Mouse (Mus musculus) midbrain, embryonic 11.5 days (tissue): ENCODE data around the gene Rcn3. TPM values are rescaled to one million over a fixed set of nuclear protein-coding genes. Genes with fewer than 3 reads are reported as not detected.
A peak's percentile ranks its signal among the peaks of the same experiment; 100 is the strongest.
"Not testable (repeated sequence)": the region's sequence is repeated elsewhere in the genome, so short reads cannot be mapped to it uniquely, and the experiment has no call there.

Experiments used
- ATAC-seq: fragments of 200-750 bp; cut with Nextera tagmentation; 2 replicates; pipeline ENCODE4 v1.8.0; 2017; ENCODE audit warnings: moderate TSS enrichment, moderate library complexity; ENCODE audit not compliant: low FRiP score
- DNase-seq: peaks from one replicate; pipeline ENCODE4 v3.0.0; 2015; ENCODE audit warnings: low spot score; ENCODE audit errors: missing footprints
- H3K27ac ChIP-seq: fragments of 300-500 bp; sonication (generic); 2 replicates; pipeline ENCODE4 v1.5.1; 2014; ENCODE audit warnings: low read depth, low read length
- H3K27me3 ChIP-seq: fragments of 300-500 bp; sonication (generic); 2 replicates; pipeline ENCODE4 v1.6.1; 2014; ENCODE audit warnings: mild to moderate bottlenecking, low read length, moderate library complexity, mixed read lengths; ENCODE audit not compliant: control insufficient read depth, insufficient read depth
- H3K36me3 ChIP-seq: fragments of 300-500 bp; sonication (generic); 2 replicates; pipeline ENCODE4 v1.6.1; 2014; ENCODE audit warnings: mild to moderate bottlenecking, low read length, moderate library complexity, mixed read lengths; ENCODE audit not compliant: control insufficient read depth, insufficient read depth
- H3K4me1 ChIP-seq: fragments of 300-500 bp; sonication (generic); 2 replicates; pipeline ENCODE4 v1.6.1; 2014; ENCODE audit warnings: low read length; ENCODE audit not compliant: control insufficient read depth, insufficient read depth
- H3K4me2 ChIP-seq: fragments of 300-500 bp; sonication (generic); 2 replicates; pipeline ENCODE4 v1.6.1; 2014; ENCODE audit warnings: mild to moderate bottlenecking, moderate library complexity
- H3K4me3 ChIP-seq: fragments of 300-500 bp; sonication (generic); 2 replicates; pipeline ENCODE4 v1.5.1; 2014; ENCODE audit warnings: low read depth, low read length
- H3K9ac ChIP-seq: fragments of 300-500 bp; sonication (generic); 2 replicates; pipeline ENCODE4 v1.6.1; 2014; ENCODE audit warnings: low read length
- H3K9me3 ChIP-seq: fragments of 300-500 bp; sonication (generic); 2 replicates; pipeline ENCODE4 v1.6.1; 2016; ENCODE audit warnings: low read length; ENCODE audit not compliant: control insufficient read depth
- WGBS: fragments of 180-500 bp; shearing (Covaris S2); extraction: QIAGEN DNeasy Blood & Tissue Kit; methylation state at CpG from one replicate; pipeline ENCODE4 v1.1.7; 2014; 5-methylcytosine and 5-hydroxymethylcytosine counted together
- polyA plus RNA-seq: library from polyadenylated mRNA; unstranded; fragments of >200 nt; fragmentation: Nextera tagmentation; extraction: Ambion mirVana; gene quantifications from 2 replicates; pipeline ENCODE4 v1.2.1, GENCODE M21; 2014

The Rcn3 gene
- polyA plus RNA-seq, 1 experiment from 2014 or later = 121 TPM

- Histone ChIP-seq H3K36me3 (peaks cover 39% of the 10 kb centered on the region), H3K4me1 (peaks cover 33% of the 10 kb centered on the region), H3K4me3 (peak overlapping the region; percentile 13), H3K27ac (peak overlapping the region; percentile 16; the same call in 1 of the 2 replicates), H3K9ac (peak overlapping the region; percentile 100), H3K4me2 (peak overlapping the region; percentile 64), H3K27me3 (no peaks in the 10 kb centered on the region), H3K9me3 (no peaks in the 10 kb centered on the region)
- WGBS = 82% methylated on average over 17 of the region's 17 CpGs
- DNase-seq = no peak
- ATAC-seq = no peak
These were observed 34.3 kb upstream of the Rcn3 start for GRCm38 (mm10) chr7:45126147-45126843.

GRCm38 (mm10) chr7:45125649-45126048, 33.6 kb upstream of the Rcn3 start:
- H3K4me3 ChIP-seq, H3K27me3 ChIP-seq, H3K9me3 ChIP-seq, H3K4me2 ChIP-seq, H3K9ac ChIP-seq, ATAC-seq: not testable (repeated sequence)
- Histone ChIP-seq H3K36me3 (peaks cover 45% of the 10 kb centered on the region), H3K4me1 (peaks cover 33% of the 10 kb centered on the region), H3K27ac (peak overlapping the region; percentile 41)
- peak; percentile 91 for DNase-seq
- 58% methylated on average over 5 of the region's 5 CpGs for WGBS

- Histone ChIP-seq H3K36me3 (peaks cover 48% of the 10 kb centered on the region), H3K4me3 (no peak overlapping the region), H3K27me3 (no peaks in the 10 kb centered on the region), H3K27ac (peak overlapping the region; percentile 41), H3K4me2 (peak overlapping the region; percentile 20; the same call in 1 of the 2 replicates), H3K9ac (no peak overlapping the region), H3K9me3 (no peaks in the 10 kb centered on the region), H3K4me1 (peaks cover 33% of the 10 kb centered on the region)
- ATAC-seq = no peak
- peak; percentile 94 for DNase-seq
- WGBS = 17% methylated on average over 7 of the region's 7 CpGs
These were observed 33.2 kb upstream of the Rcn3 start for GRCm38 (mm10) chr7:45125144-45125600.

DNA sequence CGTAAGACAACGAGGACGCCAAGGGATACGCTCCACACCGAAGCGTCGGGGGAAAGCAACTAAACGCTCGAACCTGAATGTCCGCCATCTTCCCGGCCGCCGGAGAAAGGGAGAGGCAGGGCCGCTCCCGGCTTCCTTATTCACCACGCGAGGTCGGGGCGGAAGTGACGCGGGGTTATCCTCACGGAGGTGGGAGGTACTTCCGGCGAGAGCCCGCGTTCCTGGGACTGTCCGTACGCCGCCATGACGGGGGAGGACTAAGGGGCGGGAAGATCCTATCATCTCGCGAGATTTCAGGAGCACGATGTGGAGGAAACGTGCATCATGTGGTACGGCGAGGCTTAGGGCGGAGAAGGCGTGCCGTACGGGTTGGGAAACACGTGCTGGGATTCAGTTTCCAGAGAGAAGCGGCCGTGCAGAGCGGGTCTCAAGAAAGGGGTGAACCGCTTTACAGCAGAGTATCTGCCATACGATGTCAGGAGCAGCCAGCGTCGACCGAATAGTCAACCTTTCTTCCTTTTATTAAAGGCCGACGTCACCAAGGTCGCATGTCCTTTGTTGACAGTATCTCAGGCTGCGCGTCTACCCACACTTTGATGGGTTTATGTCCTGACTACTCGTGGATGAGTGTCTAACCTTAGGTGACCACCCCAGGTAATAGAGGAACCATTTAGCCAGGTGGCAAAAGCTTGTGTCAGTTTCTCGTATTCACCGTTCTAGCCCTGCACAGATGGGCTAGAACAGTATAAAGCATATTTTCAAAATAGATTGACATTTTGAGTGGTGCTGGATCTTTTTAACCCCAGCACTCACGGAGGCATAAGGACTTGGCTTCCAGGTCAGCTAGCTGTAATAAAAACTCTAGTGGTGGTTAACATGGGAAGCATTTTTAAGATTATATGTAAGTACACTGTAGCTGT, 32.5 kb upstream of the Rcn3 start, which contains the start of gene Rps11:
TSS of gene Rps11 (minus strand) at position 216 of the 920 bp plus-strand sequence.
- Histone ChIP-seq H3K27ac (peak within 1 kb of the TSS; percentile 55), H3K27me3 (no peaks in the 10 kb centered on the region), H3K36me3 (peaks cover 52% of the 10 kb centered on the region), H3K9me3 (no peaks in the 10 kb centered on the region), H3K4me2 (peak within 1 kb of the TSS; percentile 88), H3K9ac (peak within 1 kb of the TSS; percentile 88), H3K4me1 (peaks cover 29% of the 10 kb centered on the region), H3K4me3 (peak within 1 kb of the TSS; percentile 66)
- 1% methylated on average over 59 of the region's 59 CpGs for WGBS
- DNase-seq (peak; percentile 99), ATAC-seq (peak; percentile 87)

GRCm38 (mm10) chr7:45123186-45123570, 31.2 kb upstream of the Rcn3 start:
- Histone ChIP-seq H3K4me2 (peak overlapping the region; percentile 88), H3K27ac (no peak overlapping the region), H3K36me3 (peaks cover 52% of the 10 kb centered on the region), H3K9me3 (no peaks in the 10 kb centered on the region), H3K4me3 (peak overlapping the region; percentile 66), H3K27me3 (no peaks in the 10 kb centered on the region), H3K9ac (peak overlapping the region; percentile 88), H3K4me1 (peaks cover 25% of the 10 kb centered on the region)
- WGBS = 27% methylated on average over 12 of the region's 12 CpGs
- ATAC-seq (no peak), DNase-seq (no peak)

DNA sequence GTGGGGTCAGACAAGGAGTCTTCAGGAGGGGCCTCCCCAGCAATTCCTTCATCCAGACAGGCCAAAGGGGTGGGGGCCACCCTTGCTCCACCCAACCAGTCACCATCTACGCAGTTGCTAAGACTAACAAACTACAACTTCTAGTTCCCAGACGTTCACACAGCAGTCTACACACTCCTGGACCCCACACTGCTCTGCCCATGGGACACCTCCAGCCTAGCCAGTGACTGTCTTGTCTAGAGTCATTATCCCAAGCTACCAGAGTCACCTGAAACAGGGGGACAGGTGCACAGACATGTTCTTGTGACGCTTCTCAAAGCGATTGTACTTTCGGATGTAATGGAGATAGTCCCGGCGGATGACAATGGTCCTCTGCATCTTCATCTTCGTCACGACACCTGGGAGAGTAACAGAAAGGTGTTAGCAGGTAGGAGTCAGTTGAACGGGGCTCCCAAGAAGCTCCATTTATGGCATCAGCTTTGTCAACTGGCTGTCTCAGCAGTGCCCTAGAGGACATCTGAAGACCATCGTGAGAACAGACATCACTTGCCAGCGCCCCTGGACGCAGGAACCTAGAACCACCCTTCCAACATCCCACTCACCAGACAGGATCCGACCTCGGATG, 30.7 kb upstream of the Rcn3 start:
- ATAC-seq (no peak), DNase-seq (no peak)
- no peaks in the 10 kb centered on the region for H3K27me3 ChIP-seq
- no peaks in the 10 kb centered on the region for H3K9me3 ChIP-seq
- peak overlapping the region; percentile 88 for H3K9ac ChIP-seq
- peaks cover 52% of the 10 kb centered on the region for H3K36me3 ChIP-seq
- peaks cover 25% of the 10 kb centered on the region for H3K4me1 ChIP-seq
- H3K4me3 ChIP-seq = peak overlapping the region; percentile 66
- H3K27ac ChIP-seq = no peak overlapping the region
- H3K4me2 ChIP-seq = peak overlapping the region; percentile 88
- WGBS = 88% methylated on average over 15 of the region's 15 CpGs

DNA sequence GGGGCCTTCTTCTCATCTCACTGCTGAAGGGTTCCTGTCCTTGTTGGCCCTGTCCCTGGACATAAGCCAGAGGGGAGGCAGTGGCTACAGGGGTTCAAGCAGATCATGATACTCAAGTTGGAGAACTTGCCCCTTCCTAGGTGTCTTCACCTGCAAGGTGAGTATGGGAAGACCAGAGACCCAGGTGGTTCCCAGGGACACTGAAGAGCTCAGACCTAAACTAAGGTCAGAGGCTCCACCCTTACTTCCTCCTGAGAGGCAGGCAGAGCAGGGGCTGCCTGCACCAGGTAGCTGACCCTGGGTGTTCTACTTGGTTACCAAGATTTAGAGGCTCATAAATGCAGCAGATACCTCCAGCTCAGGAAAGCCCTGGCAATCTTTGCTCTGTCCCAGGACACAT, 29.9 kb upstream of the Rcn3 start:
- Histone ChIP-seq H3K9me3 (no peaks in the 10 kb centered on the region), H3K27ac (no peak overlapping the region), H3K4me3 (no peak overlapping the region), H3K9ac (no peak overlapping the region), H3K4me1 (peaks cover 20% of the 10 kb centered on the region), H3K27me3 (no peaks in the 10 kb centered on the region), H3K4me2 (no peak overlapping the region), H3K36me3 (peaks cover 46% of the 10 kb centered on the region)
- DNase-seq (no peak), ATAC-seq (no peak)

- no peak overlapping the region for H3K4me3 ChIP-seq
- no peak overlapping the region for H3K9ac ChIP-seq
- H3K9me3 ChIP-seq = no peaks in the 10 kb centered on the region
- peaks cover 40% of the 10 kb centered on the region for H3K36me3 ChIP-seq
- no peak overlapping the region for H3K4me2 ChIP-seq
- no peaks in the 10 kb centered on the region for H3K27me3 ChIP-seq
- DNase-seq (no peak), ATAC-seq (no peak)
- peaks cover 14% of the 10 kb centered on the region for H3K4me1 ChIP-seq
- WGBS = 84% methylated on average over 8 of the region's 8 CpGs
- no peak overlapping the region for H3K27ac ChIP-seq
These were observed 29.4 kb upstream of the Rcn3 start for GRCm38 (mm10) chr7:45121404-45121803.
